Mouse (Mus musculus) 416B (cell line): Measurements from ENCODE around the gene Wasf3.
"Not testable (repeated sequence)": the region's sequence is repeated elsewhere in the genome, so short reads cannot be mapped to it uniquely, and the experiment has no call there.

Experiments
- DNase-seq: peaks from one replicate; pipeline ENCODE4 v3.0.0; 2011; ENCODE audit warnings: low read depth

Wasf3 gene

GRCm38 (mm10) chr5:146401012-146401411 lies 16.2 kb downstream of the Wasf3 start:
- DNase-seq = not testable (repeated sequence)

GRCm38 (mm10) chr5:146402311-146402710 lies 17.5 kb downstream of the Wasf3 start:
- DNase-seq = no peak

GRCm38 (mm10) chr5:146403923-146404322 lies 19.1 kb downstream of the Wasf3 start:
- no peak for DNase-seq

- DNase-seq = no peak
Measured at GRCm38 (mm10) chr5:146406133-146406532, 21.3 kb downstream of the Wasf3 start.

- DNase-seq = no peak
Measured at GRCm38 (mm10) chr5:146407791-146408190, 23.0 kb downstream of the Wasf3 start.

GRCm38 (mm10) chr5:146408604-146409003 lies 23.8 kb downstream of the Wasf3 start:
- no peak for DNase-seq

GRCm38 (mm10) chr5:146410821-146411220 lies 26.0 kb downstream of the Wasf3 start:
- DNase-seq = no peak

- no peak for DNase-seq
Measured at GRCm38 (mm10) chr5:146412743-146413430, 28.1 kb downstream of the Wasf3 start.

- no peak for DNase-seq
Measured at GRCm38 (mm10) chr5:146414611-146415010, 29.8 kb downstream of the Wasf3 start.

- no peak for DNase-seq
Measured at GRCm38 (mm10) chr5:146415218-146415617, 30.4 kb downstream of the Wasf3 start.

- no peak for DNase-seq
Measured at GRCm38 (mm10) chr5:146416331-146417110, 31.7 kb downstream of the Wasf3 start.

- DNase-seq = no peak
Measured at GRCm38 (mm10) chr5:146418092-146418491, 33.3 kb downstream of the Wasf3 start.

- peak; percentile 50 for DNase-seq
Measured at GRCm38 (mm10) chr5:146420081-146420480, 35.3 kb downstream of the Wasf3 start.

- DNase-seq = no peak
Measured at GRCm38 (mm10) chr5:146424711-146425326, 40.0 kb downstream of the Wasf3 start.

- no peak for DNase-seq
Measured at GRCm38 (mm10) chr5:146425656-146426055, 40.9 kb downstream of the Wasf3 start.

- no peak for DNase-seq
Measured at GRCm38 (mm10) chr5:146428109-146428508, 43.3 kb downstream of the Wasf3 start.

- DNase-seq = no peak
Measured at GRCm38 (mm10) chr5:146431821-146432220, 47.0 kb downstream of the Wasf3 start.

GRCm38 (mm10) chr5:146432476-146432875 lies 47.7 kb downstream of the Wasf3 start:
- DNase-seq = no peak

GRCm38 (mm10) chr5:146435316-146435715 lies 50.5 kb downstream of the Wasf3 start:
- DNase-seq = no peak

- DNase-seq = no peak
Measured at GRCm38 (mm10) chr5:146436796-146437195, 52.0 kb downstream of the Wasf3 start.

GRCm38 (mm10) chr5:146439152-146439781 lies 54.5 kb downstream of the Wasf3 start:
- no peak for DNase-seq

GRCm38 (mm10) chr5:146440273-146440672 lies 55.5 kb downstream of the Wasf3 start:
- DNase-seq = no peak
